Mouse (Mus musculus) right cerebral cortex, adult 2 months (tissue): ENCODE results near the gene Pnmal2.

Source experiments
- DNase-seq, 2 experiments: peaks; one replicate each; pipeline ENCODE4 v3.0.0; 2021 to 2022; ENCODE audit warnings: low spot score in 2 of 2

Pnmal2 gene

DNA sequence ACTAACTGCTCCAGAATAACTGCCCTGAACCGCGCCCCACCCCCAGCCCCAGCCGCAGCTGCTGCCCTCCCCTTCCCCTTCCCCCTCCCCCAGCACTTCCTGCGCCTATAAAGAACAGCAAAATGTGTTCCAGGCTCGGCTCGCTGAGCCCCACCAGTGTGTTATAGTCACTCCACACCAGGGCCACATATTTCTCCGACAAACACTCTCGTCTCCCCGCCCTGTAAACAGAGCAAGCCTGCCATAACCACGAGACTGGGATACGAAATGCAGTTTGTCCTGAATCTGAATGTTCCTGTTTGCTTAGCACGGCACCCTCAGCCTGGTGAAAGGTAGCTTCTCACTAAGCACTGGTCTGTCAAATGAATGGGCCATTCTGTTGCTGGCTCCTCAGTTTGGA, 35.9 kb downstream of the Pnmal2 start:
- peak in 1 of 2 experiments; percentile 58 for DNase-seq

DNA sequence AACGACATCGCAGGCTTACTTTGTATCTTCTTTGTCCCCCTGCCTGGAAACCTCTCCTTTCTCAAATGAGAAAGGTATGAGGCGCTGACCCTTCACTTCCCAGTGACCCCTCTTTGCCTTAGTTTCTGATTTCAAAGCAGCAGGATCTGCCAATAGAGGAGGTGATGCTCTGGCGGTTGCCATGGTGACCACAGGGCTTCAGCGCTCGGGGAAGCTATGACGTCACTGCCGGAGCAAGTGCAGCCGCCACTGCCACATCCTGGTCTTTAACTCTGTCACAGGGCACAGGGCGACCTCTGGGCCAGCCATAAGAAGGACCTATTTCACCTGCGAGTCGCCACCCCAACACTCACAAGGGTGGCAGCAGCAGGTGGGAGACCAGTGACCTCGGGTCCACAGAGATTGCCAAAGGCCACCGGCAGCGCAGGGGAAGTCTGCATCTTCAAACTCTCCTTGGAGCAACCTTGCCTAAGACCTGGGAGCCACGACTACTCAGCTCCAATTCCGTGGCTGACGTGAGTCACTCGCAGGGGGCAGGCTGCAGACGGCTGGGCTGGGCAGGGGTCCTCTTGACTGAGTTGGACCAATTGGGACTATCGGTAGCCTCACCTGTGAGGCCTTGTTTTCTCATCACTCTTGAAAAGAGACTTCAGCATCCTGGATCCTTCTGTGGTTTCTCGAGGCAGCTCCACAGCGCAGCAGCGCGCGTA, 38.5 kb downstream of the Pnmal2 start, which contains the start of gene Gm42372:
Gene Gm42372 (plus strand): TSS at position 228 of the 710 bp plus-strand sequence.
- peak; percentile 91 for DNase-seq

DNA sequence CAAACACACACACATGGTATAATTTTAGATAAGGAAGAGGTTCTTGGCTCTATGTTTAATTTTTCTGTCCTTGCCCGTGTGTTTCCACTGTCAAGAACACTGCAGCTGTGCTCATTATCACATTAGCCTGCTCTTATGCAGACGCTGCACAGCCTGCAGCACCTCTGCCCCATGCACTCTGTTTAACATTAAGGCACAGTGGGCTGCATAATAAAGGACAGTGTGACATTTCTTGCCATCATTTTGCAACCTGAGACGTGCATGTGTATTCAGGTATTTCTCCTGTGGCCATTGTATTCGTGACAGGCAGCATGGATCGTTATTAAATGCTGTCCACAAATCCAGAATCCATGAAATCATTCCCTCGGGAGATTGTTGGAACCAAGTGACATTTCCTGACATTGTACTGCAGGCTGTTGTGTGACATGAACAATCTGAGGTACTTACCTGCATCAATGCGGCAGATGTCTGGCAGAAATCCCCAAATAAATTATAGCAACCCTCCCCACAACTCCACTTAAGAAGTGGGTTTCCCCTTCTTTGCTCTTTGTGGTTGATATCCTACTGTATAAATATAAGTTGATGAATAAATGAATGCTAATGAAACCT, 43.2 kb downstream of the Pnmal2 start:
- DNase-seq: no peak

DNA sequence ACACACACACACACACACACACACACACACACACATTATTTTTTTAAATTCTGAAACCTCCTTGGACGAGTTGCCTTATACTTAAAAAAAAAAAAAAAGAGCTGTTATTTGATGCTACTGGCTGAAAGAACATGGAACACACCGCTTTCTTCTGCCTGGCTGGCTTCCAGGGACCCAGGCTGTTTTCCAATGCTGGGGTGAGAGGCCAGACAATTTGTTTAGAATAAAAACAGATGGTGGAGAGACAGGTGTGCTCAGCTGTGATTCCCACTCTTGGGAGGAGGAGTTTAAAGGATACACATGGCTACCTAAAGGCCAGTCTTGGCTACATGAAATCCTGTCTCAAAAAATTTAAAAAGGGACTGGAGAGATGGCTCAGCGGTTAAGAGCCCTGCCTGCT, 43.9 kb downstream of the Pnmal2 start:
- no peak for DNase-seq

DNA sequence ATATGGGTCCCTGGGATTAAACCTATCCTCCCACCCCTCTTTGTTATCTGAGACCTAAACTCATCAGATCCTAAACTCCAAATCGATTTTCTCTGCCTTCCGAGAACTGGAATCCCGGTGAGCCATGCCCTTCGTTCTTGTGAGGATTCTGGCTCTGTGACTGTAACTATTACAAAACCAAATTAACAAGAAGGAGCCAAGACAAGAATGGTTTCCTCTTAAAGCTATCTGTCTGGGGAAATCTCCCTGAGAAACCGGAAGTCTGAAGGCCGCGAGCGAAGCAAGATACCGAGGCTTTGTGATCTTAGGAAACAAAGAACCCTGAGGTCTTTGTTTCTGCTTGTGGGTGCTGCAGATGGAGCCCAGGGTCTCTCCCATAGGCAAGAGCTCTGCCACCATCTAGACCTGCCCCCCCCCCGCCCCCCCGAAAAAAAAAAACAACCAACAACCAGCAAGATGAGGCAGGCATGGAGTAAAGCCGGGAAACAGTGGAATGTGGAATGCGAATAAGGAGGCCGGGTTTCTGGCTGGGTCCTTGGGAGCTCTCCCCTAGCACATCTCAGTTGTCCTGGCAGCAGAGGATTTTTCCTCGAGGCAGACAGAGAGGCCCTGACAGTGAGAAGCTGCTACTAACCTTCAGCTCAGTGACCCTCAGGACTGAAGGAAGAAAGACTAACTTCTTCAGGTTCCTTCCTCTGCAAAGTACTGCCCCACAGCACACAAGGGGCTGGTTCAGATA, 45.7 kb downstream of the Pnmal2 start:
- DNase-seq: no peak

DNA sequence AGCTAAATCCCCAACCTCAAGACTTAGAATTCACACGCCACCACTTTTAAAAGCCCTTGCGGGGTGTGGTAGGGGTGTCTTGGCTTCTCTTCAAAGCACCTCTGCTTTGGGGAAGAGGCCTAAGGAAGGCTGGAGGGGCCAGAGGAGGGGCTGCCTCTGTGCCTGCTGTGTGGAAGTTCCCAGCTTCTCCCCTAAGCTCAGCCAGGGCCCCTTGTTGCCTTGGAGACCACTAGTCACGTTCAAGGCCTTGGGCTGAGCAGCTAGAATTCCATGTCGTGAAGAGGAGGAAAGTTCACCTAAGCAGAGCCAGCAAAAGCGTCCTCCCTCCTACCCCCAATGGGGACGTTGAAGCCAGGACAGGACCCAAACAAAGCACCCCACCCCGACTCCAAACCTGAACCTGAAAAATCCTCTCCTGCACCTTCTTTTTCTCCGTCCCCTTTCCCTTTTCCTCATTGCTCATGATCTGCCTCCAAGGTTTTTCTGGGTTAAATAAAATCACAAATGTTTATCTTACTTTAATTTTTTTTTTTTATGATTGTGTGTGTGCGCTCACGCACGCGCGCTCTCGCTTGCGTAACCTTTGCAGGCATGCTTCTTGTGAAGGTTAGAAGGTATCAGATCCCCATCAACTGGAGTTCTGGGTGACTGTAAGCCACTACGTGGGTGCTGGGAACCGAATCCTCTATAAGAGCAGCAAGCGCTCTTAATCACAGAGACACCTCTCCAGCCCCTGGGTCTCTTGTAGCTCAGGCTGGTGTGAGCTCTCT, 47.4 kb downstream of the Pnmal2 start:
- DNase-seq: no peak

DNA sequence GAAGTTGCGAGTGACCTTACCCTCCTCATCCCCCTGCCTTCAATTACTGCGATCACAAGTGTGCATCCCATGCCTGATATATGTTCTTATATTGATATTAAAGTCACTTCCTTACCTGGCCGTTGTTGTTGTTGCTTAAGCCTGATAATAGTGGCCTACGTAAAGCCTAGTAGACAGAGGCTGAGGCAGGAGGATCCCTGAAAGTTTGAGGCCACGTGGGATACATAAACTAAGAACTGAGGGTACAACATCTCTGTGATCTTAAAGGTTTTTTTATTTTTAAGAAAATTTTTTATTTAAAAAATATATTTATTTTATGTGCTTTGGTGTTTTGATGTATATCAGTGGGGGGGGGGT, 47.9 kb downstream of the Pnmal2 start, which contains the start of gene Ccdc8:
Gene Ccdc8 (plus strand): TSS at position 258 of the 357 bp plus-strand sequence.
- DNase-seq: no peak

DNA sequence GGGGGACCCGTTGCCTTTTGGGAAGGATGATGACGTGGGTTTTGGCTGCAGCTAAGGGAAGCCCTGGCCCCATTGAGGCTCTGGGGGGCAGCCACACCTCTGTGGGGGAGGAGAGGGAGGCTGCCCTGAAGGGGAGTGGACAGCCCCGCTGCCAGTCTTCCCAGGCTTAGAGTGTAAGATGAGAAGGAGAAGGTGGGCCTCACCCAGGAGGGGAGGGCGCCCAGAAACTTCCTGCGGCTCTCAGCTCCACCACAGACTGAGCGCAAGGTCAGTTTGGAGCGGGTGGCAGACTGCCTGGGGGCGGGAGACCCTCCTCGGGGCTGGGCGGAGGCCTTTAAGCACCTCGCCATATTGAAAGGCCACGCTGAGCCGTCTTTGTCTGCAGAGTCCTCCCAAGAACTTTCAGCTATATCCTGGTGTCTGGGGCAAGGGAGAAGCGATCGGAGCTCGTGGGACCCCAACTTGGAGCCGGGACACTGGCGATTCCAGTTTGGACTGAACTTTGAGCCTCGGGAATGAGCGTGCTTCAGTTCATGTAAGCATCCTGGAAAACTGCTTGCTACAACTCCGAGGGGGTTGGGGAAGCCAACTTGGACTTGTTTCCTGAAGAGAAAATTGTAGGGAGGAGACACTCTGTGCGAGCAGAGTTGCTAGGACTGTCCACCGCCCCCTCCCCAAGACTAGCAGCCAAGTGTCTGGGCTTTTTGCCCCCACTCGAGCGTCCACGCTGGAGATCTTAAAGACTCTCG, 49.3 kb downstream of the Pnmal2 start:
- DNase-seq: no peak

DNA sequence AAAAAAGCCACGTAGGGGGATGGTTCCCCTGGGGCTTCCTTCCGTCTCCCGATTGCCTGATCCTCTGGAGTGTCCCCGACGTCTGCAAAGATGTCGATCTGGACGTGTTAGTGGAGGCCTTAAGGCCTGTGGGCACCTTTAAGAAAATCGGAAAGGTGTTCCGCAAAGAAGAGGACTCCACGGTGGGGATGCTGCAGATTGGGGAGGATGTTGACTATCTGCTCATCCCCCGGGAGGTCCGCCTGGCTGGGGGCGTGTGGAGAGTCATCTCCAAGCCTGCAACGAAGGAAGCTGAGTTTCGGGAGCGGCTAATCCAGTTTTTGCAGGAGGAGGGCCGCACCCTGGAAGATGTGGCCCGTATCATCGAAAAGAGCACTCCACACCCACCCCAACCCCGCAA, 49.9 kb downstream of the Pnmal2 start:
- DNase-seq: no peak

DNA sequence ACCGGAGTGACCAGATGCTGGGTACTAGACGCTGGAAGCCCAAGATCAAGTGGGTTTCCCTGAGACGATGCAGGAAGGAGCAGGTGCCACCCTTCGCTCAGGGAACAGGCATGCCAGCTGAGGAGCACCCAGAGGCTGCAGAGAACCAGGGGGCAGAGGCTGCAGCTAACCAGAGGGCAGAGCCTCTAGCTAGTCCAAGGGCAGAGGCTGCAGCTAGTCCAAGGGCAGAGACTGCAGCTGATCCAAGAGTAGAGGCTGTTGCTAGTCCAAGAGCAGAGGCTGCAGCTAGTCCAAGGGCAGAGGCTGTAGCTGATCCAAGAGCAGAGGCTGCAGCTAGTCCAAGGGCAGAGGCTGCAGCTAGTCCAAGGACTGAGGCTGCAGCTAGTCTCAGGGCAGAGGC, 50.9 kb downstream of the Pnmal2 start:
- no peak for DNase-seq
